Mouse (Mus musculus): ENCODE data around the gene Aldh5a1.

Gene Aldh5a1

DNA sequence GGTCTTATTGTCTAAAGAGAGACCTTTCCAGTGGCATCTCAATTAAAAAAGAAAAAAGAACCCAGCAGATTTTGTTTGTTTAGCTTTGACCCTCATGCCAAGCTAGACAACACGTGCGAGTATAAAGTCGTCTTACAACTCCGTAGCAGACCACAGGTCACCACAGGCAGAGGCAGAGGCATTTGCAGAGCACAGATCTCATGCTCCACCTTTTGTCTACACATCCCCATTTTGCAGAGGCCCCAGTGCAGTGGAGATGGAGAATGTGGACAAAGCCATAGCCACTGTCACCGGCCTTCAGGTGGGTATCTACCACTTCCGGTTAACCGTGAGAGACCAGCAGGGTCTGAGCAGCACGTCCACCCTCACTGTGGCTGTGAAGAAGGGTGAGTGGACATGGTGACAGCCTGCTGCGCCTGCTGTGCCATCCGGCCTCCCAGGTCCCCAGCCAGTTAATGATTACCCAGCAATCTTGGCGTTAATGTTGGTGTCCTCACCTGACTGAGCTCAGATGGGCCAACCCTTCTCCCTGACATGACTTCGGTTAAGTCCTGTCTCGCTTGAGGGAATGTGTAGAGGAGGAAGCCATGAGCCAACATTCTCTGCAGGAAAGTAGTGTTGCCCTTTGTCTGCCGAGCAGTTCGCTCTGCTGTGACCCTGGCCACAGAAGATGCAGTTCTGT, 58.0 kb downstream of the Aldh5a1 start:
- in situ Hi-C loops (cut with MboI, MseI) = loop anchor here in 1 of 2 experiments (25.0 kb wide), 1 partner anchor 892 kb away; the partner anchor contains the start of gene Scgn

- in situ Hi-C loops (cut with MboI, MseI) = no loop called here
Measured at GRCm38 (mm10) chr13:24868233-24868632, 69.2 kb downstream of the Aldh5a1 start.

DNA sequence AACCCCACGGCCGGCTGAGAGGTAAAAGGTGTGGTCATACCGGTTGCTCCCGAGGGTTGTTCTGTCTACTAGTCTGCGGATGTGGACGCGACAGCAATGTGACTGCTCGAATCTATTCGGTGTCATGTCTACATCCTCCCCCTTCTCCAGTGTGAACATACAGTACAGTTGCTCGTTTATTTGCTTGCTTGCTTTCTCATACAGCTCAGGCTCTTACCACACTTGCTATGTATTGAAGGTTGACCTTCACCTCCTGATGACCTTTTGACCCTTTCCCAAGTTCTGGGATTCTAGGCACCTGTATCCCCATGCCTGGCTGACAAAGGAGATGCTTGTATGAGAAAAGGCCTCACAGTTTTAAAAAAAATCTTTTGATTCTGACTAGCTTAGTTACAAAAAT, 69.7 kb downstream of the Aldh5a1 start:
- in situ Hi-C loops (cut with MboI, MseI) = no loop called here

- in situ Hi-C loops (cut with MboI, MseI) = no loop called here
Measured at GRCm38 (mm10) chr13:24866430-24867402, 70.7 kb downstream of the Aldh5a1 start.

GRCm38 (mm10) chr13:24862520-24862919, 74.9 kb downstream of the Aldh5a1 start:
- in situ Hi-C loops (cut with MboI, MseI) = no loop called here

DNA sequence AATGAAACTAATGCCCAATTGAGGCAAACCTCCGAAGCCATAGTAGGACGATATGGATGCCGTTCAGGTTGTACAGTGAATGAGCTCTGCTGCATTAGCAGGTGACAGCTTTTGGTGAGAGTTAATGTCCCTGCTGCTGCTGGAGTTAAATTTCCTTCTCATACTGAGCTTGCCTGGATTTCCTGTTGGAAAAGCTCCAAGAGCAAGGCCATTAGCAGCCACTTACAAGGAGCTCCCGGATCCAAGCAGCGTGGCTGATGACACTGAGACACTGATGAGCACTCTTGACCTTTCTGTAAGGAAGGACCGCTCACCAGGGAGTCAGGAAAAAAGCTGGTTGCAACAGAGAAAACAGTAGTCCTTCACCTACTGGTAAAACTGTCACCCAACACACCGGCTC, 75.4 kb downstream of the Aldh5a1 start:
- in situ Hi-C loops (cut with MboI, MseI) = no loop called here

DNA sequence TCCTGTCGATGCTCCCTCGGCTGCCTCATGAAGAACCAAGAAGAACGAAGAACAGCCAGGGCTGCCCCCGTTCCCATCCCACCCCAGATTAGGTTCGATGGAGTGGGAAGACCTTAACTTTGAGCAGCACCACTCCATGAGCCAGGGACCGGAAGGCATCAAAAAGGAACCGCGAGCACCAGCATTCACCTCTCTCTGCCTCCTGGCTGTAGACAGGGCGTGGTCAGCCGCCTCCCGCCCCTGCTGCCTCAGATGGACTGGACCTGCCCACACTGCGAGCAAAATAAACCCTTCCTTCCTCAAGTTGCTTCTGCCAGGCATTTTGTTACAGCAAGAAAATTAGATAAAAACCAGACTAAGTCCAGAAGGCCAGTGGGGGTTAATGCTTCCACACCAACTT, 76.4 kb downstream of the Aldh5a1 start:
- in situ Hi-C loops (cut with MboI, MseI) = no loop called here

DNA sequence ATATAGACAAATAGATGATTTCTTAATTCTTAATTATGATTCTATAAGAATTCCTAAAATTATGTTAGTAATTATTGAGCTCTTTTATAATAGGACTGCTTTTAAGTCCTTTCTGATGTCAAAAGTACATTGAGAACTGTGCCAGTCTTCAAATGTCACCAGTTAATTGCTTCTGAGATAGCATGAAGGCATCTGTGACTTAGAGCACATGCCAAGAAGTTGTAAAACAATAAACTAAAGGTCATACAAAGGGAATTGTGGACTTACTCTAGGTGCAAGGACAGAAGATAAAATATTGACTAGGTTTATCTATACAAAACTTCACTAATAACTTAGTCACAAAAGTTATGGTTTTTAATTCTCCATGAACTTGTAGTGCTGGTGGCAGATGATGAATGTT, 78.3 kb downstream of the Aldh5a1 start:
- in situ Hi-C loops (cut with MboI, MseI) = no loop called here
